Comparison of ENCODE assay signal across 18 mouse cellular contexts in the genomic region with DNA sequence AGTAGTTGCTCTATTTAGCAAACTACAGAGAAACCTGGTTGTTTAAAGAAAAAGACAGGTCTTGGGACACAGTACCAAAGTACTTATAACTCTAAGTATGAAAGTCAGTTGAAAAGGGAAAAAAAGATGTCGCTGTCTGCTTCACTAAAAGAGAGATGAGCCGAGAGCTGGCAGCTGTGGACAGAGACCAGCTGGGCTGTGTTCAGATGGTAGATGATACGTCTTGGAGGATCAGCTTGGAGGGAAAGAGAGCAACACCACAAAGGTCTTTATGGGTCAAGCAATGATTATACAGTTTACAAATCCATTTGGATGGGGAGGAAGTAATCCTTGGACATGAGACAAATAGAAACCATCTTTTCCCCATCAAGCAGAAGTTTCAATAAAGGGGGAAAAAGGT. TPM values are rescaled to one million over a fixed set of nuclear protein-coding genes. Genes with fewer than 3 reads are reported as not detected.
"Had no signal": no experiment of that assay in that cellular context is flagged by ENCODE, and none has a peak within 500 bp of the region (broad histone marks: within the 10 kb centered on the region; RNA-seq: fewer than 3 reads in every experiment).

No protein-coding gene starts in this region.

- DNase-seq: kidney, adult 2 months; kidney, postnatal 36 days; layer of hippocampus, postnatal 36 days; left cerebral cortex, postnatal 4 days; liver, postnatal 0 days; thymus, adult 18-20 months; thymus, postnatal 4 days had no signal

- H3K4me3 ChIP-seq: left cerebral cortex, adult 2 months; limb, embryonic 12.5 days; limb, embryonic 15.5 days; megakaryocyte, embryonic 14.5 days; midbrain, embryonic 10.5 days; midbrain, embryonic 13.5 days had no signal

- H3K4me1 ChIP-seq: limb, embryonic 12.5 days; midbrain, embryonic 10.5 days; midbrain, embryonic 13.5 days had no signal

- H3K9ac ChIP-seq: limb, embryonic 12.5 days; limb, embryonic 15.5 days; liver, embryonic 14.5 days; liver, postnatal 0 days; midbrain, embryonic 13.5 days had no signal

- H3K9me3 ChIP-seq: limb, embryonic 12.5 days; limb, embryonic 15.5 days; megakaryocyte, embryonic 14.5 days; midbrain, embryonic 10.5 days; midbrain, embryonic 13.5 days had no signal

- H3K4me2 ChIP-seq: limb, embryonic 12.5 days; limb, embryonic 15.5 days; liver, embryonic 11.5 days; midbrain, embryonic 13.5 days had no signal

- H3K27ac ChIP-seq: kidney, postnatal 0 days; left cerebral cortex, adult 2 months; limb, embryonic 12.5 days; limb, embryonic 15.5 days; liver, embryonic 14.5 days; midbrain, embryonic 10.5 days; midbrain, embryonic 13.5 days had no signal

- H3K36me3 ChIP-seq: limb, embryonic 12.5 days; limb, embryonic 15.5 days; midbrain, embryonic 10.5 days; midbrain, embryonic 13.5 days had no signal

- ATAC-seq: inflammation-experienced regulatory T-cells, adult 6 months; intestine, embryonic 16.5 days; liver, postnatal 0 days; midbrain, embryonic 13.5 days had no signal

- H3K27me3 ChIP-seq: limb, embryonic 12.5 days; limb, embryonic 15.5 days; midbrain, embryonic 13.5 days had no signal

RNA-seq across cellular contexts. Expression of a gene that starts 12.5 kb away (rescaled TPM):
- polyA plus RNA-seq: liver, embryonic 11.5 days had no signal
